ENCODE assay signal across 8 mouse cellular contexts in the genomic region with DNA sequence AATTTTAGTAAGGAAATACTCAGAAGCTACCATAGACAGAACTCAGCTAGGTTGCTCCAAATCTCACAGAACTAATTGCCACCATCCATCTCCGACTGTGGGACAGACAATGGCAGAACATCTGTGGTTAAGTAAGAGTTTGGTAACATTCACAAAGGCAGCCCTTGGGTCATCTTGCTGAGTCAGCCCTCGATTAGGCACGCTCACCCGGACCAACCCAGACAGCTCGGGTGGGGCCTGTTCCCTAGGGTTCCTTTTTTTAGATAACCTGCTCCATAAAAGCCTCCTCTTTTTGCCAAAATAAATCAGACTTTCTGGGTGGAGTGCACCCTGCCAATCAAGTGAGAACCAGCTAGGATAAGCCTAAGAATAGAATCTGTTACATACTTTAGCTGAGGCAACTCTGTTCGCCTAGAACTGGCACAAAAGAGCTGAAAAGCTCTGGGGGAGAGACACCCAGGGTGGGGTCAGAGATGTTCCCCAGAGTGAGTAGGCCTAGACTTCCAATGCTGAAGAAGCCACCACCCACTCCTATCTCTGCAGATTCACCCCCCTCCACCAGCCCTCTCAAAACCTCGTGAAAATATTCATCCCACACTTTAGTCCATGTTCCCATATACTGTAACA. TPM values are rescaled to one million over a fixed set of nuclear protein-coding genes. Genes with fewer than 3 reads are reported as not detected.
A peak's percentile ranks its signal among the peaks of the same experiment; 100 is the strongest.
DNase-seq lines count a peak whose midpoint lies in the region; ATAC-seq and TF ChIP-seq lines count a peak whose summit lies in the region.

No protein-coding gene starts in this region.

- no peaks in the 10 kb centered on the region for H3K27me3 ChIP-seq in forebrain, postnatal 0 days (ENCODE audit: insufficient read depth, low read length)
- H3K27me3 ChIP-seq in forebrain, embryonic 12.5 days = no peaks in the 10 kb centered on the region
- H3K27me3 ChIP-seq in E14TG2a.4 (ENCODE audit: insufficient read depth, low read length) = no peaks in the 10 kb centered on the region
- no peaks in the 10 kb centered on the region for H3K27me3 ChIP-seq in embryonic facial prominence, embryonic 14.5 days (replicated peaks; ENCODE audit: control insufficient read depth, insufficient read depth, low read length)
- H3K27me3 ChIP-seq in limb, embryonic 15.5 days = no peaks in the 10 kb centered on the region
- no peaks in the 10 kb centered on the region for H3K27me3 ChIP-seq in stomach, postnatal 0 days (ENCODE audit: control insufficient read depth, insufficient read depth, low read length)

- no peaks in the 10 kb centered on the region for H3K9me3 ChIP-seq in forebrain, postnatal 0 days (ENCODE audit: low read length)
- no peaks in the 10 kb centered on the region for H3K9me3 ChIP-seq in forebrain, embryonic 12.5 days
- H3K9me3 ChIP-seq in E14TG2a.4 (ENCODE audit: low read length) = no peaks in the 10 kb centered on the region
- H3K9me3 ChIP-seq in embryonic facial prominence, embryonic 14.5 days (ENCODE audit: control insufficient read depth, low read length) = no peaks in the 10 kb centered on the region
- no peaks in the 10 kb centered on the region for H3K9me3 ChIP-seq in limb, embryonic 15.5 days
- H3K9me3 ChIP-seq in stomach, postnatal 0 days (ENCODE audit: control insufficient read depth, low read length) = no peaks in the 10 kb centered on the region

- DNase-seq in forebrain, postnatal 0 days = no peak
- peak; percentile 50 for DNase-seq in embryonic facial prominence, embryonic 14.5 days (ENCODE audit: low spot score)
- DNase-seq in stomach, postnatal 0 days (ENCODE audit: low spot score) = peak; percentile 34
- DNase-seq in kidney, adult 8-10 months = no peak
- DNase-seq in kidney, adult 18-20 months = no peak

- no peak for TF ChIP-seq EP300 in stomach, postnatal 0 days (optimal IDR thresholded peaks at IDR 0.05)

- no peak overlapping the region for H3K4me3 ChIP-seq in forebrain, postnatal 0 days (ENCODE audit: low read depth, low read length)
- no peak overlapping the region for H3K4me3 ChIP-seq in forebrain, embryonic 12.5 days (replicated peaks)
- 0 out of 2 replicates have a peak overlapping the region, but pooled peaks have one; percentile 1 for H3K4me3 ChIP-seq in E14TG2a.4 (replicated peaks; ENCODE audit: low read length)
- no peak overlapping the region for H3K4me3 ChIP-seq in embryonic facial prominence, embryonic 14.5 days (ENCODE audit: low read depth, low read length)
- no peak overlapping the region for H3K4me3 ChIP-seq in limb, embryonic 15.5 days
- H3K4me3 ChIP-seq in stomach, postnatal 0 days (ENCODE audit: low read depth, low read length) = no peak overlapping the region

- H3K9ac ChIP-seq in forebrain, postnatal 0 days = no peak overlapping the region
- H3K9ac ChIP-seq in forebrain, embryonic 12.5 days = no peak overlapping the region
- no peak overlapping the region for H3K9ac ChIP-seq in embryonic facial prominence, embryonic 14.5 days (ENCODE audit: low read depth, low read length)
- H3K9ac ChIP-seq in limb, embryonic 15.5 days = no peak overlapping the region
- H3K9ac ChIP-seq in stomach, postnatal 0 days (ENCODE audit: low read length) = no peak overlapping the region

- no peak for TF ChIP-seq CTCF in forebrain, postnatal 0 days (IDR thresholded peaks at IDR 0.05; ENCODE audit: low read depth)
- no peak for TF ChIP-seq CTCF in E14TG2a.4 (conservative IDR thresholded peaks at IDR 0.05; ENCODE audit: low read length)
- TF ChIP-seq CTCF in stomach, postnatal 0 days (IDR thresholded peaks at IDR 0.05; ENCODE audit: low read depth) = no peak

- H3K4me2 ChIP-seq in forebrain, postnatal 0 days (ENCODE audit: low read depth) = no peak overlapping the region
- H3K4me2 ChIP-seq in forebrain, embryonic 12.5 days = no peak overlapping the region
- no peak overlapping the region for H3K4me2 ChIP-seq in embryonic facial prominence, embryonic 14.5 days (ENCODE audit: low read depth, low read length)
- no peak overlapping the region for H3K4me2 ChIP-seq in limb, embryonic 15.5 days
- H3K4me2 ChIP-seq in stomach, postnatal 0 days (replicated peaks; ENCODE audit: low read depth) = no peak overlapping the region

- H3K27ac ChIP-seq in forebrain, postnatal 0 days (ENCODE audit: low read depth, low read length) = no peak overlapping the region
- no peak overlapping the region for H3K27ac ChIP-seq in forebrain, embryonic 12.5 days
- H3K27ac ChIP-seq in embryonic facial prominence, embryonic 14.5 days (replicated peaks; ENCODE audit: low read depth, low read length) = peak overlapping the region; percentile 45; the same call in 1 of the 2 replicates
- peak overlapping the region; percentile 19; the same call in 1 of the 2 replicates for H3K27ac ChIP-seq in limb, embryonic 15.5 days
- no peak overlapping the region for H3K27ac ChIP-seq in stomach, postnatal 0 days (replicated peaks)

- ATAC-seq in forebrain, postnatal 0 days = peak; percentile 19
- ATAC-seq in forebrain, embryonic 12.5 days (ENCODE audit: low FRiP score) = no peak
- peak; percentile 19; the same call in 1 of the 2 replicates for ATAC-seq in embryonic facial prominence, embryonic 14.5 days (ENCODE audit: low read depth)
- peak; percentile 26; the same call in 1 of the 2 replicates for ATAC-seq in limb, embryonic 15.5 days (ENCODE audit: insufficient number of reproducible peaks, low FRiP score, low TSS enrichment, low read depth)
- no peak for ATAC-seq in stomach, postnatal 0 days (ENCODE audit: low FRiP score, low TSS enrichment)

- no peaks in the 10 kb centered on the region for H3K4me1 ChIP-seq in forebrain, postnatal 0 days (ENCODE audit: insufficient read depth)
- H3K4me1 ChIP-seq in forebrain, embryonic 12.5 days = peaks cover 13% of the 10 kb centered on the region
- peaks cover 74% of the 10 kb centered on the region for H3K4me1 ChIP-seq in E14TG2a.4 (replicated peaks; ENCODE audit: low read depth, low read length)
- H3K4me1 ChIP-seq in embryonic facial prominence, embryonic 14.5 days (ENCODE audit: control insufficient read depth, insufficient read depth, low read length) = peaks cover 43% of the 10 kb centered on the region
- H3K4me1 ChIP-seq in limb, embryonic 15.5 days = peaks cover 53% of the 10 kb centered on the region
- H3K4me1 ChIP-seq in stomach, postnatal 0 days (replicated peaks; ENCODE audit: control insufficient read depth, insufficient read depth) = peaks cover 12% of the 10 kb centered on the region

- 51% methylated on average over 7 of the region's 7 CpGs for WGBS in forebrain, postnatal 0 days
- 65% methylated on average over 7 of the region's 7 CpGs for WGBS in forebrain, embryonic 12.5 days
- WGBS in embryonic facial prominence, embryonic 14.5 days = 35% methylated on average over 7 of the region's 7 CpGs
- WGBS in limb, embryonic 15.5 days = 35% methylated on average over 7 of the region's 7 CpGs
- 33% methylated on average over 7 of the region's 7 CpGs for WGBS in stomach, postnatal 0 days

- H3K36me3 ChIP-seq in forebrain, postnatal 0 days (ENCODE audit: insufficient read depth) = no peaks in the 10 kb centered on the region
- H3K36me3 ChIP-seq in forebrain, embryonic 12.5 days (replicated peaks) = no peaks in the 10 kb centered on the region
- H3K36me3 ChIP-seq in E14TG2a.4 (ENCODE audit: insufficient read depth, low read length) = no peaks in the 10 kb centered on the region
- H3K36me3 ChIP-seq in embryonic facial prominence, embryonic 14.5 days (ENCODE audit: control insufficient read depth, insufficient read depth, low read length) = no peaks in the 10 kb centered on the region
- 0 out of 2 replicates have a peak, but pooled peaks cover 2% of the 10 kb centered on the region for H3K36me3 ChIP-seq in limb, embryonic 15.5 days
- no peaks in the 10 kb centered on the region for H3K36me3 ChIP-seq in stomach, postnatal 0 days (ENCODE audit: control insufficient read depth, insufficient read depth, low read length)

RNA-seq across cellular contexts. Expression of gene Fndc3b, which starts 54.2 kb away (rescaled TPM):
- total RNA-seq in forebrain, postnatal 0 days (2014; rRNA removed) = 17.2 and 18.3 TPM in 2 replicates
- polyA plus RNA-seq in forebrain, postnatal 0 days (2015; fragmentation: Nextera tagmentation; extraction: Ambion mirVana) = 3.9 and 5.7 TPM in 2 replicates
- polyA plus RNA-seq in forebrain, embryonic 12.5 days (2016; fragmentation: Nextera tagmentation; extraction: Ambion mirVana) = 10.6 and 13.2 TPM in 2 replicates
- polyA plus RNA-seq in embryonic facial prominence, embryonic 14.5 days (2014; fragmentation: Nextera tagmentation; extraction: Ambion mirVana) = 43.2 and 44.3 TPM in 2 replicates
- 35.4 and 39.5 TPM in 2 replicates for polyA plus RNA-seq in limb, embryonic 15.5 days (2015; fragmentation: Nextera tagmentation; extraction: Ambion mirVana)
- 11.8 TPM in 2 replicates for polyA plus RNA-seq in stomach, postnatal 0 days (2015; fragmentation: Nextera tagmentation; extraction: Ambion mirVana)

Comparison
In these comparisons a context has a peak if more than half of its experiments do, and no peak if none do; other contexts are left out.
1. ATAC-seq: peak in forebrain, postnatal 0 days (single experiment), embryonic facial prominence, embryonic 14.5 days (single experiment) and limb, embryonic 15.5 days (single experiment); none in forebrain, embryonic 12.5 days (single experiment) and stomach, postnatal 0 days (single experiment).
2. DNase-seq: peak in embryonic facial prominence, embryonic 14.5 days (single experiment) and stomach, postnatal 0 days (single experiment); none in forebrain, postnatal 0 days (single experiment), kidney, adult 8-10 months (0 of 2) and kidney, adult 18-20 months (single experiment).
3. H3K27ac ChIP-seq: peak in embryonic facial prominence, embryonic 14.5 days (single experiment) and limb, embryonic 15.5 days (single experiment); none in forebrain, postnatal 0 days (single experiment), forebrain, embryonic 12.5 days (single experiment) and stomach, postnatal 0 days (single experiment).